Mouse (Mus musculus) forelimb bud, embryonic 11.5 days (tissue): Measurements from ENCODE around the gene Zfp809.
"Not testable (repeated sequence)": the region's sequence is repeated elsewhere in the genome, so short reads cannot be mapped to it uniquely, and the experiment has no call there.

Source experiments
- DNase-seq: peaks from one replicate; pipeline ENCODE4 v3.0.0-alpha.2; 2012; ENCODE audit warnings: low read depth, low spot score

Gene Zfp809

GRCm38 (mm10) chr9:22225581-22226388 is at the start of gene Zfp809:
Gene Zfp809, plus strand, starts transcription at chr9:22225714.
- DNase-seq = peak; percentile 99

- peak; percentile 65 for DNase-seq
Observed at GRCm38 (mm10) chr9:22188025-22188611, 37.4 kb upstream of the Zfp809 start, which contains the start of gene Zfp872. Gene Zfp872, plus strand, starts transcription at chr9:22188090.

DNA sequence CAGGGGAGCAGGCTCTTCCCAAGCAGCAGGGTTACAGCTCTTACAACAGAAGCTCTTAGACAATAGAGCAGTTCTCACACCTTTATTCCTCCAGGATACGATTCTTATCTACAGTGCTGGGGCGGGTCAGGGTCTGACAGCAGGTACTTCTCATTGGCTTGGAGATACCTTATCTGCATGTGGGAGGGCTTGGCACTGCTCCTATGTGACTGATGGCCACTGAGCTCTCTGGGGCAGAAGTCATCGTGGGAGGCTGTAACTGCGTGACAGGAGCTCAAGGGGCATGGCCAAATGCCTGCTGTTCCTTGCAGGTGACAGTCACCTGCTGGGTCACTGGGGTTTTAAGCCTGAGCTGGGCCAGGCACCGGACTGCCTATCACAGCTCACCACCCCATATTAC is 29.1 kb upstream of the Zfp809 start:
- no peak for DNase-seq

- DNase-seq = no peak
Observed at GRCm38 (mm10) chr9:22213785-22214194, 11.7 kb upstream of the Zfp809 start.

DNA sequence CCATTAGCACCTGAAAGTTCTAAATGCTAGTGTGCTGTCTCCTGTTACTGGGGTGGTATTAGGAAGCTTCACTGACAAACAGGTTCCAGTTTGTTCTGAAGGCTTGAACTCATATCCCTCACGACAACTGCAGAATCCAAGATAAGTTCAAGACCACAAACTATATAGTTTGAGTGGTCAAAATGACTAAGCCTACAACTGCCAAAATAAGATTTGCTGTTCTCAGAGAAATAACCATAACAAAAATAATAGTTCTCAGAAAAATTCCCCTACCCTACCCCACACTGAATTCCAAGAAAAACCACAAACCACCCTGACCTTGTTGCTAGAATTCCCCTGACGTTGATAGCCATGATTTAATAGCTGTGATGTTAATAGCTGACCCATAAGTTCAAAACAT is 11.0 kb upstream of the Zfp809 start:
- no peak for DNase-seq

- DNase-seq = no peak
Observed at GRCm38 (mm10) chr9:22216705-22217104, 8.8 kb upstream of the Zfp809 start.

GRCm38 (mm10) chr9:22217858-22218493 is 7.5 kb upstream of the Zfp809 start:
- no peak for DNase-seq

DNA sequence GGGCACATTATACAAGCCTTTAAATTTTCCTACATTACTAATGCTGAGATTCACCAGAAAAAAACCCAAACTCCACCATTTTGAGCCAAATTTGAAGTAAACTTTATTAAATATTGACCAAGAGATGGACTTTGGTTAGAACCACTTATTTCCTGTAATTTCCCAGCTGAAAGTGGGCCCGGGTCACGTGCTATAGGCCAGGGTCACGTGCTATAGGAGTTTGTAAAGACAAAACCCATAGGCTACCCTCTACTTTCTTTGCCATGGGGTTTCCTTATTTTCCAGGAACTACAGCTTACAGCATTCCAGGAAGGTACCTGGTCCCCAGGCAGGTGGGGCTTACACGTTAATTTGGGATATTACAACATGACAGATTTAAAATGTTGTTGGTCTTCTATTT is 1.4 kb upstream of the Zfp809 start:
- no peak for DNase-seq

DNA sequence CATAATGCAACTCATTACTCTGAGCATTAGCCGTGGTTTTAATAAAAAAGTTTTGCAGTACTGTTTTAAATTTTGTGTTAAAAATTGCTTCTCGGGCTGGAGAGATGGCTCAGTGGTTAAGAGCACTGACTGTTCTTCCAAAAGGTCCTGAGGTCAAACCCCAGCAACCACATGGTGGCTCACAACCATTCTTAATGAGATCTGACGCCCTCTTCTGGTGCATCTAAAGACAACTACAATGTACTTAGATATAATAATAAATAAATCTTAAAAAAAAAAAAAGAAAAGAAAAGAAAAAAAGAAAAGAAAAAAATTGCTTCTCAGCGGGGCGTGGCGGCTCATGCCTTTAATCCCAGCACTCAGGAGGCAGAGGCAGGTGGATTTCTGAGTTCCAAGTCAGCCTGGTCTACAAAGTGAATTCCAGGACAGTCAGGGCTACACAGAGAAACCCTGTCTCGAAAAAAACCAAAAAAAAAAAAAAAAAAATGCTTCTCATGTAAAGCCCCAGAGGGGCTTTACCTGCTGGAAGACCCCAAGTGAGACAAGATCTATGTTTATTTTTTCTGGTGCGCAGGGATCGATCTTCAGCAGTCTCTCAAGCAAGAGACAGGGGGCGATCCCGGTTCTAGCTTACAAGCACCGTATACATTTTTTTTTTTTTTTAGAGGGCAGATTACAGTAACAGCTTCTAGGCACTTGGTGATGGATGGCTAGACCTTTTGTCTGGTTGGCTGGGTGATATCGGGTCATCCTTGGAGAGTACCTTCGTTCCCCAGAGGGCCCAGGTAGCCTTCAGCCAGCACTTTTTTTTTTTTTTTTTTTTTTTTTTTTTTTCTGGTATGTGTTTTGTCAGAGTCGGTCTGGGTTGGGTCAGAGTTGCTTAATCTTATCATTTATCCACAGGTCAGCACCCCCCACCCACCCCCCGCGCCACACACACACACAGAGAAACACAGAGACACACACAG is 694 bp upstream of the Zfp809 start:
- peak; percentile 14 for DNase-seq

GRCm38 (mm10) chr9:22226389-22226673 is 817 bp downstream of the Zfp809 start:
- not testable (repeated sequence) for DNase-seq

DNA sequence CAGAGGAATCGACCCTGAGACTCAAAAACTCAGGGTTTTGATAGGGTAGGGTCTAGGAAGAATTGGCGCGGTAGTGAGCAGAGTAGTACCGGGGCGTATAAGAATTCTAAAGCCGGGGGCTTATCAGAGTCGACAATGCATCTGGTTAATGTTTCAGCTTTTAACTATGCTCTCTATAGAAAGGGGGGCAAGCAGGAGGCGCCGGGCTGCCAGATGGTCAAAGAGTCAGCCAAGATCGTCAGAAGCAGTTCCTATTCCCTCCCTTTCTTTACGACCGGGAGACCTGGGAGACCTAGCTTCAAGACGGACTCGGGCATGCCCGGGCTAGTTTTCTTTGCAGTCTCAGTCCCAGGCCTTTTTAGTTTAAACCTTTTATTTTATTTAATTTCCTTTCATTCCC is 1.3 kb downstream of the Zfp809 start:
- no peak for DNase-seq

GRCm38 (mm10) chr9:22229386-22230026 is 4.0 kb downstream of the Zfp809 start:
- no peak for DNase-seq

- no peak for DNase-seq
Observed at GRCm38 (mm10) chr9:22230061-22230460, 4.5 kb downstream of the Zfp809 start.

GRCm38 (mm10) chr9:22230556-22230955 is 5.0 kb downstream of the Zfp809 start:
- no peak for DNase-seq

DNA sequence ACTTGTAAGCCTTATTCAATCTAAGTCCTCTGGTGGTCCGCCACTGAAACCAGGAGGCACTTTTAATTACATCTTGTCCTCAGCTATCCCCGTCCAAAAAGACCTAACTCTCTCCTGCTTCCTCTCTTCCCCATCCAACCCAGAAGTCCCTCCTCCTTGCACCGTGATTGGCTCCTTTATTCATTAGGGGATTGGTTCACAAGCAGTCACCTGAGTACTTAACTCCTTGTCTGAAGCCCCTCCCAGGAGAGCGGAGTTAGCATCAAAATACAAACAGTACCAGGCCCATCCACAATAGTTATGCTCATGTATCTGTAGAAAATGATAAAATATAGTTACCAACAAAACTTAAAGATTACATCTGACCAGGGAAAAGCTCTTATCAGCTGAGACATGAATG is 14.5 kb downstream of the Zfp809 start:
- no peak for DNase-seq

- DNase-seq = no peak
Observed at GRCm38 (mm10) chr9:22244242-22244641, 18.7 kb downstream of the Zfp809 start.

- DNase-seq = no peak
Observed at GRCm38 (mm10) chr9:22256579-22256978, 31.1 kb downstream of the Zfp809 start.

GRCm38 (mm10) chr9:22258784-22259183 is 33.3 kb downstream of the Zfp809 start:
- no peak for DNase-seq

DNA sequence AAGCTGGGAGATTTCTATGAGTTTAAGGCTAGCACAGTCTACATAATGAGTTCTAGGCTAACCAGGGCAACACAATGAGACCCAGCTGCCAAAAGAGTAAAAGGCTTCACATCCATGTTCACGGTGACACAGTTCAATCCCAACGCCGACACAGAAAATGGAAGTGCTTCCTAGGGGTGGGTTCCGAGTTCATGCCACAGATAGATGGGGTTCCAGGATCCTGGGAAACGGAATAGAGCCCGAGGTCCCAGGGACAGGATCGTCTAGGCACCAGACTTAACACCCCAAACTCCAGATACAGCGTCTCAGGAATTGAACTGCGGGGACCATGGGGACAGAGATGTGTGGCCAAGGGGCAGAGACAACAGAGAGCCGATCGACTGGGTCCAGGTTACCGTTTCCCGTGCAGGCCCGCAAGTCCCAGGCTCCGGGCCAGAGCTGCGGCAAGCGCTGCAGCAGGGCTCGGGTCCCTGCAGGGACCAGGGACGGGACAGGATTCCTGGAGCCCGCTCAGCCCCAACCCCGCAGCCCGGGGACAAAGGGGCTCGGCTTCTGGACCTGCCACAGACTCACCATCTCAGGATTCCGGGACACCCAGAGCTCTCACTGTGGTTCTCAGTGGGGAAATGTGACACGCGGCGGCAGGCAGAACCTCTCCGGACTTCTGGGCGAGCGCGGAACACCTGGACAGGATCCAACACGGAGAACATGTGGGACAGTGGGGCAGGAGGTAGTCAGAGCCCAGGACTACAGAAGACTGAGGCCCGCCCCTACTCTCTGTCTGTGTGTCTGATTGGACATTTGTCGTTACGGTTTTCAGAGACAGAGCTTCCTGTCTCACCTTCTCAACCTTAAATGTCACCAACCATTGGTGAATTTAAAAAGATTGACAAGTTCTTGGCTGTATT is 33.9 kb downstream of the Zfp809 start, which contains the start of gene Zfp599:
TSS of gene Zfp599 (minus strand) at position 712 of the 908 bp plus-strand sequence.
- peak; percentile 68 for DNase-seq

DNA sequence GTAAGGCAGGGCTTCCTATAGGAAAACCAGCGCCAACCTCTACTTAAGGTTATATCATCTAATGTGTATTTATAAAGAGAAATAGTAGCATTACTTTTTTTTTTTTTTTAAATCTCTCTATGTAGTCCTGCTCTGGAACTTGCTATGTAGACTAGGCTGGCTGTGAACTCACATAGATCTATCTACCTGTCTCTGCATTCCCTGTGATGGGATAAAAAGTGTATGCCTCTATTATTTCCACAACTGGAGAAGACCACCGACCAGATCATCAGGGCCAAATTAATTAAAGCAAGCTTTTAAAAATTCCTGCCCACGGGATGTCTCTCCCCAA is 34.5 kb downstream of the Zfp809 start:
- DNase-seq = no peak
